Mouse (Mus musculus) hindbrain, postnatal 0 days (tissue): ENCODE measurements around the gene Gm42372. TPM values are rescaled to one million over a fixed set of nuclear protein-coding genes. Genes with fewer than 3 reads are reported as not detected.

Experiments used
- ATAC-seq: fragments of 200-750 bp; cut with Nextera tagmentation; 2 replicates; pipeline ENCODE4 v1.8.0; 2017; ENCODE audit warnings: mild to moderate bottlenecking, moderate TSS enrichment, moderate library complexity
- DNase-seq: peaks from one replicate; pipeline ENCODE4 v3.0.0-alpha.2; 2015; ENCODE audit warnings: low spot score
- H3K27ac ChIP-seq: fragments of 300-500 bp; sonication (generic); 2 replicates; pipeline ENCODE4 v1.5.1; 2014; ENCODE audit warnings: mild to moderate bottlenecking
- H3K27me3 ChIP-seq: fragments of 300-500 bp; sonication (generic); 2 replicates; pipeline ENCODE4 v1.6.1; 2014; ENCODE audit warnings: low read length, mixed read lengths; ENCODE audit not compliant: insufficient read depth
- H3K36me3 ChIP-seq: fragments of 300-500 bp; sonication (generic); 2 replicates; pipeline ENCODE4 v1.6.1; 2014; ENCODE audit warnings: low read length, mixed read lengths; ENCODE audit not compliant: insufficient read depth
- H3K4me1 ChIP-seq: fragments of 300-500 bp; sonication (generic); 2 replicates; pipeline ENCODE4 v1.6.1; 2014; ENCODE audit warnings: antibody characterized with exemption, low read length, mixed read lengths; ENCODE audit not compliant: insufficient read depth
- H3K4me2 ChIP-seq: fragments of 300-500 bp; sonication (generic); 2 replicates; pipeline ENCODE4 v1.6.1; 2014; ENCODE audit warnings: low read depth, mild to moderate bottlenecking, low read length, moderate library complexity, mixed read lengths
- H3K4me3 ChIP-seq: fragments of 300-500 bp; sonication (generic); 2 replicates; pipeline ENCODE4 v1.5.1; 2014; ENCODE audit warnings: low read length
- H3K9ac ChIP-seq: fragments of 300-500 bp; sonication (generic); replicated peaks from 2 replicates; pipeline ENCODE4 v1.6.1; 2014; ENCODE audit warnings: mild to moderate bottlenecking, low read length, moderate library complexity, mixed read lengths
- H3K9me3 ChIP-seq: fragments of 300-500 bp; sonication (generic); 2 replicates; pipeline ENCODE4 v1.6.1; 2016; ENCODE audit warnings: low read length, mixed read lengths
- CTCF ChIP-seq: IDR thresholded peaks from 2 replicates; pipeline ENCODE4 v1.5.1; 2016; ENCODE audit warnings: antibody characterized with exemption, control low read depth, low read depth
- WGBS: fragments of 180-500 bp; shearing (Covaris S2); extraction: QIAGEN DNeasy Blood & Tissue Kit; methylation state at CpG from one replicate; pipeline ENCODE4 v1.1.7; 2014; 5-methylcytosine and 5-hydroxymethylcytosine counted together
- polyA plus RNA-seq: library from polyadenylated mRNA; unstranded; fragments of >200 nt; fragmentation: Nextera tagmentation; extraction: Ambion mirVana; gene quantifications from 2 replicates; pipeline ENCODE4 v1.2.1, GENCODE M21; 2015
- total RNA-seq: library from RNA; depleted of rRNA; stranded (reverse); fragments of >200 nt; gene quantifications from 2 replicates; pipeline ENCODE4 v1.2.3, GENCODE M21; 2014; rRNA removed

Gm42372 gene
- total and polyA plus RNA-seq, 2 experiments from 2014 or later, result 8.2 to 36.9 TPM

GRCm38 (mm10) chr7:17028923-17029322 lies 46.0 kb downstream of the Gm42372 start:
- Histone ChIP-seq H3K27ac (no peak overlapping the region), H3K9ac (no peak overlapping the region), H3K27me3 (no peaks in the 10 kb centered on the region), H3K36me3 (peaks cover under 1% of the 10 kb centered on the region; the same call in 1 of the 2 replicates), H3K4me1 (peaks cover 20% of the 10 kb centered on the region), H3K4me3 (no peak overlapping the region), H3K9me3 (no peaks in the 10 kb centered on the region), H3K4me2 (no peak overlapping the region)
- DNase-seq (no peak), ATAC-seq (no peak)
- TF ChIP-seq CTCF, result no peak
- WGBS, result 64% methylated on average over 7 of the region's 7 CpGs

GRCm38 (mm10) chr7:17030239-17030638 lies 47.4 kb downstream of the Gm42372 start:
- Histone ChIP-seq H3K4me3 (no peak overlapping the region), H3K4me1 (peaks cover 16% of the 10 kb centered on the region), H3K27ac (no peak overlapping the region), H3K36me3 (peaks cover 13% of the 10 kb centered on the region), H3K9me3 (no peaks in the 10 kb centered on the region), H3K27me3 (no peaks in the 10 kb centered on the region), H3K9ac (no peak overlapping the region), H3K4me2 (no peak overlapping the region)
- WGBS, result 75% methylated on average over 7 of the region's 7 CpGs
- ATAC-seq (no peak), DNase-seq (no peak)
- TF ChIP-seq CTCF, result no peak

Other genes starting within 250 kb of the Gm42372 start
- gene Ap2s1, start 244.7 kb upstream of the Gm42372 start, total RNA-seq, result 556 and 619 TPM in 2 replicates
- gene Ap2s1, start 244.7 kb upstream of the Gm42372 start, polyA plus RNA-seq, result 501 and 524 TPM in 2 replicates
- 18.1 and 19.2 TPM in 2 replicates for gene Slc1a5, start 201.7 kb upstream of the Gm42372 start, total RNA-seq
- 9.5 and 9.7 TPM in 2 replicates for gene Slc1a5, start 201.7 kb upstream of the Gm42372 start, polyA plus RNA-seq
- 234 and 248 TPM in 2 replicates for gene Strn4, start 167.2 kb upstream of the Gm42372 start, total RNA-seq
- 128 and 141 TPM in 2 replicates for gene Strn4, start 167.2 kb upstream of the Gm42372 start, polyA plus RNA-seq
- 63.1 and 73.8 TPM in 2 replicates for gene Fkrp, start 166.4 kb upstream of the Gm42372 start, total RNA-seq
- 45.2 and 45.4 TPM in 2 replicates for gene Fkrp, start 166.4 kb upstream of the Gm42372 start, polyA plus RNA-seq
- 4.3 and 5.4 TPM in 2 replicates for gene Prkd2, start 140.2 kb upstream of the Gm42372 start, total RNA-seq
- 4.3 and 4.8 TPM in 2 replicates for gene Prkd2, start 140.2 kb upstream of the Gm42372 start, polyA plus RNA-seq
- gene Dact3, start 107.8 kb upstream of the Gm42372 start, total RNA-seq, result 85.9 and 95.6 TPM in 2 replicates
- gene Dact3, start 107.8 kb upstream of the Gm42372 start, polyA plus RNA-seq, result 7.2 TPM in 2 replicates
- gene Gng8, start 91.3 kb upstream of the Gm42372 start, total RNA-seq, result 4.1 TPM in 1 of 2 replicates, not detected in the other
- gene Gng8, start 91.3 kb upstream of the Gm42372 start, polyA plus RNA-seq, result 0.62 and 4.7 TPM in 2 replicates
- 0.18 and 0.21 TPM in 2 replicates for gene Ptgir, start 76.6 kb upstream of the Gm42372 start, total RNA-seq
- gene Ptgir, start 76.6 kb upstream of the Gm42372 start, polyA plus RNA-seq, result 0.05 TPM in 2 replicates
- 1,865 and 2,018 TPM in 2 replicates for gene Calm3, start 59.0 kb upstream of the Gm42372 start, total RNA-seq
- gene Calm3, start 59.0 kb upstream of the Gm42372 start, polyA plus RNA-seq, result 435 and 441 TPM in 2 replicates
- gene Pnmal2, start 38.4 kb upstream of the Gm42372 start, total RNA-seq, result 106 and 118 TPM in 2 replicates
- 138 and 139 TPM in 2 replicates for gene Pnmal2, start 38.4 kb upstream of the Gm42372 start, polyA plus RNA-seq
- gene Pnmal1, start 23.4 kb upstream of the Gm42372 start, total RNA-seq, result 22.7 and 24.3 TPM in 2 replicates
- gene Pnmal1, start 23.4 kb upstream of the Gm42372 start, polyA plus RNA-seq, result 40.9 and 41.2 TPM in 2 replicates
- gene Ccdc8, start 9.6 kb downstream of the Gm42372 start, total RNA-seq, result 6.0 and 7.1 TPM in 2 replicates
- gene Ccdc8, start 9.6 kb downstream of the Gm42372 start, polyA plus RNA-seq, result 3.0 and 3.6 TPM in 2 replicates
- gene Ppp5c, start 44.8 kb downstream of the Gm42372 start, total RNA-seq, result 68.9 and 86.0 TPM in 2 replicates
- 140 and 143 TPM in 2 replicates for gene Ppp5c, start 44.8 kb downstream of the Gm42372 start, polyA plus RNA-seq
- gene Hif3a, start 79.3 kb downstream of the Gm42372 start, total RNA-seq, result 5.7 and 22.1 TPM in 2 replicates
- gene Hif3a, start 79.3 kb downstream of the Gm42372 start, polyA plus RNA-seq, result 2.5 and 3.4 TPM in 2 replicates
- 3.4 and 4.4 TPM in 2 replicates for gene Psg16, start 91.0 kb downstream of the Gm42372 start, total RNA-seq
- 5.8 and 6.6 TPM in 2 replicates for gene Psg16, start 91.0 kb downstream of the Gm42372 start, polyA plus RNA-seq
- gene Ceacam3, start 167.2 kb downstream of the Gm42372 start, total RNA-seq, result 0.37 and 0.58 TPM in 2 replicates
- 0.05 TPM in 2 replicates for gene Ceacam3, start 167.2 kb downstream of the Gm42372 start, polyA plus RNA-seq
- 0.04 and 0.10 TPM in 2 replicates for gene Psg29, start 220.4 kb downstream of the Gm42372 start, total RNA-seq
- not detected in 2 replicates for gene Psg29, start 220.4 kb downstream of the Gm42372 start, polyA plus RNA-seq